Mouse (Mus musculus): Measurements from ENCODE around the gene Armh3. TPM values are rescaled to one million over a fixed set of nuclear protein-coding genes. Genes with fewer than 3 reads are reported as not detected.

Armh3 gene
- polyA plus RNA-seq, 1 experiment, result 5.7 TPM

DNA sequence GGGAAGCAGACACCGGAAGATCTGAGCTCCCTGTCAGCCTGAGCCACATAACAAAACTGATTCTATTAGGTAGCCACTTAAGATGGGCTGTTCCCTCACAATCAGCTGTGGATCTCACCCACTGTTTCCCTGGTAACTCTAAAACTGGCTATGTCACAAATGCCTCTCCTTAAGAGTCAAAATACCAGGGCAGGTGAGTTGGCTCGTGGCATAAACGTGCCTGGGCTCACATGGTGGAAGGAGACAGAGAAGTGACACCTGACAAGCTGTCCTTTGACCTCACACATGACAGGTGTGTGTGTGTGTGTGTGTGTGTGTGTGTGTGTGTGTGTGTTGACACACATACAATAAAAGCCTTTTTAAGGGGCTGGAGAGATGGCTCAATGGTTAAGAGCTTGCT, 210.8 kb downstream of the Armh3 start:
- Histone ChIP-seq H3K27ac (ENCODE audit: control insufficient read depth, insufficient read depth, low read depth, low read length) (peak overlapping the region; percentile 75), H3K36me3 (ENCODE audit: control insufficient read depth, insufficient read depth, low read length) (no peaks in the 10 kb centered on the region), H3K4me3 (ENCODE audit: control insufficient read depth, low read depth, low read length) (peak overlapping the region; percentile 84), H3K27me3 (ENCODE audit: control insufficient read depth, insufficient read depth, low read length) (no peaks in the 10 kb centered on the region), H3K4me1 (ENCODE audit: control insufficient read depth, insufficient read depth, low read length) (peaks cover 3% of the 10 kb centered on the region)
- TF ChIP-seq POLR2A (IDR thresholded peaks at IDR 0.05; ENCODE audit: control insufficient read depth, low read depth, low read length) (peak; percentile 55; the same call in 1 of the 2 replicates), CTCF (IDR thresholded peaks at IDR 0.05; ENCODE audit: control insufficient read depth, insufficient read depth, insufficient replicate concordance, low read depth, low read length) (no peak)

- peak overlapping the region; percentile 86 for H3K4me3 ChIP-seq (ENCODE audit: control insufficient read depth, low read depth, low read length)
- no peaks in the 10 kb centered on the region for H3K27me3 ChIP-seq (ENCODE audit: control insufficient read depth, insufficient read depth, low read length)
- H3K4me1 ChIP-seq (ENCODE audit: control insufficient read depth, insufficient read depth, low read length), result peaks cover 3% of the 10 kb centered on the region
- TF ChIP-seq CTCF (IDR thresholded peaks at IDR 0.05; ENCODE audit: control insufficient read depth, insufficient read depth, insufficient replicate concordance, low read depth, low read length) (no peak), POLR2A (IDR thresholded peaks at IDR 0.05; ENCODE audit: control insufficient read depth, low read depth, low read length) (no peak)
- peak overlapping the region; percentile 39 for H3K27ac ChIP-seq (ENCODE audit: control insufficient read depth, insufficient read depth, low read depth, low read length)
- peaks cover 2% of the 10 kb centered on the region; the same call in 1 of the 2 replicates for H3K36me3 ChIP-seq (ENCODE audit: control insufficient read depth, insufficient read depth, low read length)
Measured at GRCm38 (mm10) chr19:45785470-45785869, 212.8 kb downstream of the Armh3 start.

DNA sequence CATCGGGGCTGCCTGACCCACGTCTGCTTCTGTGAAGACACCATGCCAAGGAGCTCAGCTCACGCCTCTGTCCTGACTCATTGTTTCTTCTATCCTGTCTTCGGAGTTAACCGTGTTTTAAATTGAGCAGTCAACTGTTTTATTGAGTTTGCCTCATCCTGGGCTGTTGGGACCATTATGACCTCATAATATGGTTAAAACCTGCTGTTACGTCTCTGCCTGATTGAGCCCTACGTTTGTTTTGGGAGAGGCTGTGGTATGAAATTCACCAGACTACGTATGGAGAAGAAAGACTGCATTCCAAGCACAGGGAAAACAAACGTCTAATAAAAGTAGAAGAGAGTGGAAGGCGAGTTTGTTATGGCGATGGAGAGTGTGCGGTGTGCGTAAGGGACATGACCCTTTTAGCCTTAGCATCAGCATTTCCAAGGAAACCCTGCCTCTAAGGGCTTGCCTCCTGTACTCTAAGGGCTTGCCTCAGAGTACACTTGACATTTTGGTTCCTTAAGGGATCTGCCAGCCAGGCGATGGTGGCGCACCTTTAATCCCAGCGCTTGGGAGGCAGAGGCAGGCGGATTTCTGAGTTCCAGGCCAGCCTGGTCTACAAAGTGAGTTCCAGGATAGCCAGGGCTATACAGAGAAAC, 214.2 kb downstream of the Armh3 start:
- Histone ChIP-seq H3K27me3 (ENCODE audit: control insufficient read depth, insufficient read depth, low read length) (no peaks in the 10 kb centered on the region), H3K27ac (ENCODE audit: control insufficient read depth, insufficient read depth, low read depth, low read length) (peak overlapping the region; percentile 97), H3K4me3 (ENCODE audit: control insufficient read depth, low read depth, low read length) (peak overlapping the region; percentile 82), H3K36me3 (ENCODE audit: control insufficient read depth, insufficient read depth, low read length) (peaks cover 2% of the 10 kb centered on the region; the same call in 1 of the 2 replicates), H3K4me1 (ENCODE audit: control insufficient read depth, insufficient read depth, low read length) (peaks cover 5% of the 10 kb centered on the region)
- TF ChIP-seq CTCF (IDR thresholded peaks at IDR 0.05; ENCODE audit: control insufficient read depth, insufficient read depth, insufficient replicate concordance, low read depth, low read length) (no peak), POLR2A (IDR thresholded peaks at IDR 0.05; ENCODE audit: control insufficient read depth, low read depth, low read length) (peak; percentile 13; the same call in 1 of the 2 replicates)

DNA sequence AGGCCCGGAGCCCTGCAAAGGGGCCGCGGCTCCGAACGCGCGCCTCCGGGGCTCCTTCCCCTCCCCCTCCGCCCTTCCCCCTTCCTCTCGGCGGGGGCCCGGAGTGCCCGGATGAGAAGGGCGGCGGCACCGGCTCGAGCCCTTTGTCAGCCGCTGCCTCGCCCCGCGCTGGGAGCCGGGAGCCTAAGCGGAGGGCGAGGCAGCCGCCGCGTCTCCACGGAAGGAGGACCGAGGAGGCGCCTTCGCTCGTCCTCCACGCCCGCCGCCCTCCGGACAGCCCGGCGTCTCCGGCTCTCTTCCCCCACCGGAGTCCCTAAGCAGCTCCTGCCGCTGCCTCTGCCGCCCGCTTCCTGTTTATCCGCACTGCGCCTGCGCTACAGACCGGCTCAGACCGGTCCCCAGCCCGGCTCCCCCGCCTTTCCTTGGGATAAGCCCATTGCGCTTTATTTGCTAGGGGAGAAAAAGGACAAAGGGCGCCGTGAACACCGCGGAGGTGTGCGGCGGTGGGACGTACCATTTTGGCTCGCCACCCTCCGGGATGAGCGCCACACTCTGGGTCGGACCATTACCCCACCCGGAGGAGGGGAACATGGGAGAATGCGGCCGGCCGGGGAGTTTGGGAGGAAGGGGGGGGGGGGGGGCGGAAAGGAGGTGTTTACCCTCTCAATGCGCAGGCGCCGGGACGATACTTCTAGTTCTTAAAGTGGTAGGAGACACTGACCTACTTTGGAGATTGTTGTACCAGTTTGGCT, 214.9 kb downstream of the Armh3 start, which contains the start of gene Mgea5:
Mgea5 (minus strand) TSS at position 657 of the 752 bp plus-strand sequence.
- peak within 1 kb of the TSS; percentile 97 for H3K27ac ChIP-seq (ENCODE audit: control insufficient read depth, insufficient read depth, low read depth, low read length)
- peak within 1 kb of the TSS; percentile 82 for H3K4me3 ChIP-seq (ENCODE audit: control insufficient read depth, low read depth, low read length)
- no peaks in the 10 kb centered on the region for H3K27me3 ChIP-seq (ENCODE audit: control insufficient read depth, insufficient read depth, low read length)
- TF ChIP-seq POLR2A (IDR thresholded peaks at IDR 0.05; ENCODE audit: control insufficient read depth, low read depth, low read length) (peak; percentile 90), CTCF (IDR thresholded peaks at IDR 0.05; ENCODE audit: control insufficient read depth, insufficient read depth, insufficient replicate concordance, low read depth, low read length) (no peak)
- peaks cover 5% of the 10 kb centered on the region for H3K4me1 ChIP-seq (ENCODE audit: control insufficient read depth, insufficient read depth, low read length)
- H3K36me3 ChIP-seq (ENCODE audit: control insufficient read depth, insufficient read depth, low read length), result peaks cover 2% of the 10 kb centered on the region; the same call in 1 of the 2 replicates

- Histone ChIP-seq H3K36me3 (ENCODE audit: control insufficient read depth, insufficient read depth, low read length) (peaks cover 4% of the 10 kb centered on the region; the same call in 1 of the 2 replicates), H3K4me3 (ENCODE audit: control insufficient read depth, low read depth, low read length) (peak overlapping the region; percentile 82), H3K27me3 (ENCODE audit: control insufficient read depth, insufficient read depth, low read length) (no peaks in the 10 kb centered on the region), H3K4me1 (ENCODE audit: control insufficient read depth, insufficient read depth, low read length) (peaks cover 5% of the 10 kb centered on the region), H3K27ac (ENCODE audit: control insufficient read depth, insufficient read depth, low read depth, low read length) (peak overlapping the region; percentile 97)
- TF ChIP-seq CTCF (IDR thresholded peaks at IDR 0.05; ENCODE audit: control insufficient read depth, insufficient read depth, insufficient replicate concordance, low read depth, low read length) (no peak), POLR2A (IDR thresholded peaks at IDR 0.05; ENCODE audit: control insufficient read depth, low read depth, low read length) (peak; percentile 51; the same call in 1 of the 2 replicates)
Measured at GRCm38 (mm10) chr19:45782315-45783001, 215.8 kb downstream of the Armh3 start.

DNA sequence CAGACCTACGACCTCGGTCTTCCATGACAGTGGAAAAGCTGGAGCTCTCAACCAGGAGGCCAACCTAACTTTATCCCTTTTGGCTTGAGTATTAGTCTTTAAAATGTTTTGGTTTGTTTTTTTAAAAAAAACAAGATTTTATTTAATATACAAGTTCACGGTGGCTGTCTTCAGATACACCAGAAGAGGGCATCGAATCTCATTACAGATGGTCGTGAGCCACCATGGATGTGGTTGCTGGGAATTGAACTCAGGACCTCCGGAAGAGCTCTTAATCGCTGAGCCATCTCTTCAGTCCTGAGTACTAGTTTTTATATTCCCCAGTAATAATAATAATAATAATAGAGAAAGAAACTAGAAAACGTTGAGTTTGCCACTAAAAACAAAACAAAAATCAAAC, 216.6 kb downstream of the Armh3 start:
- Histone ChIP-seq H3K4me3 (ENCODE audit: control insufficient read depth, low read depth, low read length) (peak overlapping the region; percentile 88), H3K36me3 (ENCODE audit: control insufficient read depth, insufficient read depth, low read length) (peaks cover 4% of the 10 kb centered on the region; the same call in 1 of the 2 replicates), H3K27ac (ENCODE audit: control insufficient read depth, insufficient read depth, low read depth, low read length) (no peak overlapping the region), H3K27me3 (ENCODE audit: control insufficient read depth, insufficient read depth, low read length) (no peaks in the 10 kb centered on the region), H3K4me1 (ENCODE audit: control insufficient read depth, insufficient read depth, low read length) (peaks cover 5% of the 10 kb centered on the region)
- TF ChIP-seq POLR2A (IDR thresholded peaks at IDR 0.05; ENCODE audit: control insufficient read depth, low read depth, low read length) (no peak), CTCF (IDR thresholded peaks at IDR 0.05; ENCODE audit: control insufficient read depth, insufficient read depth, insufficient replicate concordance, low read depth, low read length) (no peak)

Measured in testis, adult 2 months (tissue).